8 mouse cellular contexts compared by ENCODE assay signal in the genomic region with DNA sequence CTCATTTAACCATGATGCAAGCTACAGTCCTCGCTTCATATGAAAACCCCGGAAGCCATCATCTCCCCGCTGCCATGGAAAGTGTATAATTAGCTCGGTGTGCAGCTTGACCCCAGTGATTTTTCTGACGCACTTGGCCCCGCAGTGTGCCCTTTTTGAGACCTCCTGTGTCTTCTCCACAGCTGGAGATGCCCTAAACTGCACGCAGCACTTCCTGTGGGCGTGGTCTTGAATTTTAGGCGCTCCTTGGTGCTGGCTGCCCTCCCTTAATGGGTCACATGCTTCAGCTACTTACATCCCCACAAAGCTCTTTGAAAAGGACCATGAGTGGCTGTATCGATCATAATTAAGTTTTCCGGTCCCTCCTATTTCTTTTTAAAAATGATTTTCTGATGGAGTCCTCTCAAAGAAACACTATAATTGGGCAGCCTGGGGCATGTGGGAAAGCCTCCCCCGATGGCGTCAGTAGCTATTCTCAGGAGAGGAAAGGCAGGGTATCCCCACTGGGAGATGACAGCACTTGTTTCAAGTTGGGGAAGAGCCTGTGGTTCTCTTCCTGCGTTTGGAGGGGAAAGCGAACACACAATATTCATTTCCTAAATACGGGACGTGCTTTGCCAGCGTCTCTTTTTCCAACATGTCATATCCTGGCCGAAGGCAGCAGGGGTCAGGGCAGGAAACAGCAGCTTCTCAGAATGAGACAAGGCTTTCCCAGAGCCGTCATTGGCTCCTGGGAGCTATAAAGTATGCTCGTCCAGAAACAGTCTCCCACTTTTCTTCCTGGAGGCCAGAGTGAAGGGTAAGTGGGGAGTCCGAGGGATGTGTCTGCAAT. TPM values are rescaled to one million over a fixed set of nuclear protein-coding genes. Genes with fewer than 3 reads are reported as not detected.
DNase-seq lines count a peak whose midpoint lies in the region; TF ChIP-seq lines count a peak whose summit lies in the region.

A gene (plus strand): TSS at position 488 of the 832 bp plus-strand sequence.

- H3K4me1 ChIP-seq in embryonic facial prominence, embryonic 10.5 days, result peaks cover 33% of the 10 kb centered on the region
- peaks cover 51% of the 10 kb centered on the region for H3K4me1 ChIP-seq in megakaryocyte, embryonic 14.5 days
- H3K4me1 ChIP-seq in thymus, adult 2 months (replicated peaks; ENCODE audit: control insufficient read depth, insufficient read depth, low read length), result peaks cover 34% of the 10 kb centered on the region

- intact Hi-C loops in heart, postnatal 10 days (cut with DNase I), result loop anchor here (2.0 kb wide), 2 partner anchors 53 to 61 kb away; a partner anchor contains a TSS

- no peaks in the 10 kb centered on the region for H3K9me3 ChIP-seq in embryonic facial prominence, embryonic 10.5 days
- H3K9me3 ChIP-seq in megakaryocyte, embryonic 14.5 days, result no peaks in the 10 kb centered on the region

- peak; percentile 83 for DNase-seq in ZHBTc4 (ENCODE audit: low read depth, low spot score)
- DNase-seq in embryonic facial prominence, embryonic 10.5 days (ENCODE audit: low spot score), result peak; percentile 58
- DNase-seq in heart, postnatal 10 days, result peak; percentile 75 to 76
- DNase-seq in kidney, postnatal 25 days, result peak; percentile 63 to 82
- peak; percentile 74 for DNase-seq in thymus, adult 2 months
- DNase-seq in cerebellum, postnatal 14 days, result no peak
- DNase-seq in Muller cell, postnatal 12 days (ENCODE audit: inconsistent ontology term), result no peak

- 36% methylated on average over 22 of the region's 22 CpGs for WGBS in embryonic facial prominence, embryonic 10.5 days
- WGBS in thymus, adult 2 months, result 44% methylated on average over 22 of the region's 22 CpGs

- no peaks in the 10 kb centered on the region for H3K36me3 ChIP-seq in embryonic facial prominence, embryonic 10.5 days (replicated peaks)
- no peaks in the 10 kb centered on the region for H3K36me3 ChIP-seq in megakaryocyte, embryonic 14.5 days (replicated peaks; ENCODE audit: low read length)
- H3K36me3 ChIP-seq in thymus, adult 2 months (ENCODE audit: control insufficient read depth, insufficient read depth, low read length), result no peaks in the 10 kb centered on the region

- peak within 1 kb of the TSS; percentile 61 for H3K27ac ChIP-seq in embryonic facial prominence, embryonic 10.5 days (replicated peaks)
- H3K27ac ChIP-seq in thymus, adult 2 months (ENCODE audit: control insufficient read depth, insufficient read depth, low read length), result peak within 1 kb of the TSS; percentile 81

- TF ChIP-seq POLR2A in thymus, adult 2 months (IDR thresholded peaks at IDR 0.05; ENCODE audit: control insufficient read depth, extremely low read depth, insufficient read depth, low read length, poor library complexity), result peak; percentile 55

- H3K27me3 ChIP-seq in embryonic facial prominence, embryonic 10.5 days (replicated peaks; ENCODE audit: low read depth, poor library complexity, severe bottlenecking), result peaks cover 30% of the 10 kb centered on the region
- H3K27me3 ChIP-seq in megakaryocyte, embryonic 14.5 days (replicated peaks), result peaks cover 2% of the 10 kb centered on the region
- no peaks in the 10 kb centered on the region for H3K27me3 ChIP-seq in thymus, adult 2 months (ENCODE audit: control insufficient read depth, insufficient read depth, low read length)

- TF ChIP-seq CTCF in thymus, adult 2 months (IDR thresholded peaks at IDR 0.05; ENCODE audit: borderline replicate concordance, control insufficient read depth, extremely low read depth, insufficient read depth, low read length, poor library complexity), result no peak

- H3K4me3 ChIP-seq in embryonic facial prominence, embryonic 10.5 days, result peak within 1 kb of the TSS; percentile 43; the same call in 1 of the 2 replicates
- H3K4me3 ChIP-seq in megakaryocyte, embryonic 14.5 days (replicated peaks), result peak within 1 kb of the TSS; percentile 84
- H3K4me3 ChIP-seq in thymus, adult 2 months (ENCODE audit: control insufficient read depth, insufficient read depth, low read length), result 0 out of 2 replicates have a peak within 1 kb of the TSS, but pooled peaks have one; percentile 10

RNA-seq across cellular contexts. Expression of the gene that starts here (rescaled TPM):
- polyA plus RNA-seq in embryonic facial prominence, embryonic 10.5 days (2016; fragmentation: Nextera tagmentation; extraction: Ambion mirVana), result 2.6 and 2.7 TPM in 2 replicates
- total RNA-seq in heart, postnatal 10 days (2021), result 10 to 100 TPM; 15.9 to 24.3 TPM
- 0.92 and 1.1 TPM in 2 replicates for polyA plus RNA-seq in megakaryocyte, embryonic 14.5 days (2012; ENCODE audit: insufficient read depth, low replicate concordance)
- 1.1 and 1.6 TPM in 2 replicates for polyA plus RNA-seq in thymus, adult 2 months (2012; rRNA removed)

Comparison
In these comparisons a context has a peak if more than half of its experiments do, and no peak if none do; other contexts are left out.
1. DNase-seq: peak in ZHBTc4 (single experiment), embryonic facial prominence, embryonic 10.5 days (single experiment), heart, postnatal 10 days (2 of 2), kidney, postnatal 25 days (2 of 2) and thymus, adult 2 months (single experiment); none in cerebellum, postnatal 14 days (0 of 2) and Muller cell, postnatal 12 days (single experiment).
2. H3K4me3 ChIP-seq: peak in every context shown above with its lines; median percentile 84 in megakaryocyte, embryonic 14.5 days; 43 in embryonic facial prominence, embryonic 10.5 days; 10 in thymus, adult 2 months.